In genomic region chr12:108241626-108242025, GRCm38 (mm10) we compare ENCODE assay signal across 10 mouse cellular contexts. TPM values are rescaled to one million over a fixed set of nuclear protein-coding genes. Genes with fewer than 3 reads are reported as not detected.
A peak's percentile ranks its signal among the peaks of the same experiment; 100 is the strongest.
DNase-seq lines count a peak whose midpoint lies in the region; ATAC-seq and TF ChIP-seq lines count a peak whose summit lies in the region.
"Had no signal": no experiment of that assay in that cellular context is flagged by ENCODE, and none has a peak within 500 bp of the region (broad histone marks: within the 10 kb centered on the region; RNA-seq: fewer than 3 reads in every experiment).

No protein-coding gene starts in this region.

- no peak for ATAC-seq in hindbrain, embryonic 12.5 days (ENCODE audit: low FRiP score)
- no peak for ATAC-seq in midbrain, embryonic 14.5 days (ENCODE audit: low FRiP score, low TSS enrichment)
- ATAC-seq in frontal cortex, adult (ENCODE audit: low TSS enrichment): no peak
- ATAC-seq: lung, postnatal 0 days had no signal

- peak; percentile 11; the same call in 1 of the 2 replicates for TF ChIP-seq CTCF in brain, embryonic 14.5 days (IDR thresholded peaks at IDR 0.05; ENCODE audit: borderline replicate concordance, extremely low read depth, insufficient read depth, insufficient read length)

- H3K27me3 ChIP-seq in heart, embryonic 10.5 days (ENCODE audit: insufficient read depth, poor library complexity, severe bottlenecking): no peaks in the 10 kb centered on the region
- no peaks in the 10 kb centered on the region for H3K27me3 ChIP-seq in hindbrain, embryonic 12.5 days
- H3K27me3 ChIP-seq in midbrain, embryonic 14.5 days (ENCODE audit: control insufficient read depth, insufficient read depth, low read length): no peaks in the 10 kb centered on the region
- H3K27me3 ChIP-seq: stomach, embryonic 15.5 days had no signal

- TF ChIP-seq POLR2A in brain, embryonic 14.5 days (IDR thresholded peaks at IDR 0.05; ENCODE audit: borderline replicate concordance, extremely low read depth, insufficient read depth, insufficient read length, poor library complexity, severe bottlenecking): no peak

- H3K27ac ChIP-seq in heart, embryonic 10.5 days: peak overlapping the region; percentile 78
- H3K27ac ChIP-seq in hindbrain, embryonic 12.5 days: peak overlapping the region; percentile 90
- peak overlapping the region; percentile 85 for H3K27ac ChIP-seq in midbrain, embryonic 14.5 days (replicated peaks; ENCODE audit: low read depth, low read length)

- H3K4me3 ChIP-seq in heart, embryonic 10.5 days: no peak overlapping the region
- H3K4me3 ChIP-seq in hindbrain, embryonic 12.5 days: no peak overlapping the region
- no peak overlapping the region for H3K4me3 ChIP-seq in midbrain, embryonic 14.5 days (replicated peaks; ENCODE audit: low read depth, low read length)
- H3K4me3 ChIP-seq: stomach, embryonic 15.5 days had no signal

- peak overlapping the region; percentile 35 for H3K4me2 ChIP-seq in hindbrain, embryonic 12.5 days (replicated peaks)
- H3K4me2 ChIP-seq in midbrain, embryonic 14.5 days (ENCODE audit: low read length): peak overlapping the region; percentile 39
- H3K4me2 ChIP-seq: stomach, embryonic 15.5 days had no signal

- peak overlapping the region; percentile 44; the same call in 1 of the 2 replicates for H3K9ac ChIP-seq in hindbrain, embryonic 12.5 days
- peak overlapping the region; percentile 39; the same call in 1 of the 2 replicates for H3K9ac ChIP-seq in midbrain, embryonic 14.5 days (replicated peaks; ENCODE audit: low read length)
- H3K9ac ChIP-seq: stomach, embryonic 15.5 days had no signal

- DNase-seq in heart, embryonic 10.5 days (ENCODE audit: low spot score): no peak
- DNase-seq in heart, adult 18-20 months: no peak
- no peak for DNase-seq in brain, embryonic 14.5 days (ENCODE audit: low read depth)
- DNase-seq in midbrain, embryonic 14.5 days: peak; percentile 48
- no peak for DNase-seq in right cerebral cortex, postnatal 10 days (ENCODE audit: low spot score in 2 of 2)
- no peak for DNase-seq in thymus, adult 18-20 months

- H3K4me1 ChIP-seq in heart, embryonic 10.5 days: peaks cover 100% of the 10 kb centered on the region
- H3K4me1 ChIP-seq in hindbrain, embryonic 12.5 days: peaks cover 99% of the 10 kb centered on the region
- peaks cover 93% of the 10 kb centered on the region for H3K4me1 ChIP-seq in midbrain, embryonic 14.5 days (ENCODE audit: control insufficient read depth, insufficient read depth, low read length)

- WGBS in heart, embryonic 10.5 days: 53% methylated on average over 6 of the region's 6 CpGs
- 39% methylated on average over 6 of the region's 6 CpGs for WGBS in hindbrain, embryonic 12.5 days
- WGBS in midbrain, embryonic 14.5 days: 33% methylated on average over 6 of the region's 6 CpGs

- H3K36me3 ChIP-seq in heart, embryonic 10.5 days: no peaks in the 10 kb centered on the region
- H3K36me3 ChIP-seq in hindbrain, embryonic 12.5 days: no peaks in the 10 kb centered on the region
- H3K36me3 ChIP-seq in midbrain, embryonic 14.5 days (ENCODE audit: control insufficient read depth, insufficient read depth, low read length): no peaks in the 10 kb centered on the region
- H3K36me3 ChIP-seq: stomach, embryonic 15.5 days had no signal

- no peaks in the 10 kb centered on the region for H3K9me3 ChIP-seq in heart, embryonic 10.5 days
- H3K9me3 ChIP-seq in hindbrain, embryonic 12.5 days (replicated peaks): no peaks in the 10 kb centered on the region
- H3K9me3 ChIP-seq in midbrain, embryonic 14.5 days (ENCODE audit: control insufficient read depth, low read length): no peaks in the 10 kb centered on the region
- H3K9me3 ChIP-seq: stomach, embryonic 15.5 days had no signal

RNA-seq across cellular contexts. Expression of gene Ccdc85c, which starts 33.6 kb away (rescaled TPM):
- 5.7 and 6.7 TPM in 2 replicates for polyA plus RNA-seq in heart, embryonic 10.5 days (2016; fragmentation: Nextera tagmentation; extraction: Ambion mirVana)
- total RNA-seq in heart, adult 18-20 months (2021): 10 to 100 TPM; 38.5 to 42.5 TPM
- 34.0 and 48.9 TPM in 2 replicates for polyA plus RNA-seq in brain, embryonic 14.5 days (2012; rRNA removed)
- 15.2 and 16.3 TPM in 2 replicates for polyA plus RNA-seq in hindbrain, embryonic 12.5 days (2016; fragmentation: Nextera tagmentation; extraction: Ambion mirVana)
- 20.9 and 22.3 TPM in 2 replicates for polyA plus RNA-seq in midbrain, embryonic 14.5 days (2014; fragmentation: Nextera tagmentation; extraction: Ambion mirVana)
